Mouse (Mus musculus) frontal cortex, postnatal 14 days (tissue): Measurements from ENCODE around the gene Slc12a5.

Experiments
- DNase-seq, 2 experiments: peaks; one replicate each; pipeline ENCODE4 v3.0.0; 2022; ENCODE audit warnings: low spot score in 2 of 2

Slc12a5 gene

DNA sequence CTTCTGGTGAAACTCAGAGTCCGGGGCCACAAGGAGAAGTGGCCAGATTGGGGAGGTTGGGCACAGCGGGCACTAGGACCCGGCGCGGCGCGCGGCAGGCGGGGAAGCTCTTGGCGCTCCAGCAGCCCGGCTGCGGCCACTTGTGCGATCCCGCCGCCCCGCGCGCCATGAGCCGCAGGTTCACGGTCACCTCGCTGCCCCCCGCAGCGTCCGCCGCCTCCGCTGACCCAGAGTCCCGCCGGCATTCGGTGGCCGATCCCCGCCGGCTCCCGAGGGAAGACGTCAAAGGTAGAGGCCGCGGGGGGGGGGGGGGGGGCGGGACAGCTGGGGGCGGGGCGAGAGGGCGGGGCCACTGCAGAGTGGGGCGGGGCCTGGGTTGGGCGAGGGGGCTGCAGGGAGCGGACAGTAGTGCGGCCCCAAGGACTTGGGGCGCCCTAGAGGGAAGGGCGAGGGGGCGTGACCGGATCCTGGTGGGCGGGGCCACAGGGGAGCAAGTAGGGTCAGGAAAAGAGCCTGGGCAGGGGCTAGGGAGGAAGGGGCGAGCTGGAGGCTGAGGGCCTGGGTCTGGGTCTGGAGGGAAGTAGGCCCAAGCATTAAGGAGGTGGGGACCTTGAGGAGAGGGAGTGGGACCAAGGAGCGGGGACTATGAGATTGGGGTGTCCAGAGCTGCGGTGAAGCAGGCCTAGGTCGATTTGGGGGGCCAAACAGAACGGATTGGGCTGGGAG lies at the start of gene Slc12a5:
TSS of gene Slc12a5 (plus strand) at position 87 of the 726 bp plus-strand sequence.
- DNase-seq = no peak

DNA sequence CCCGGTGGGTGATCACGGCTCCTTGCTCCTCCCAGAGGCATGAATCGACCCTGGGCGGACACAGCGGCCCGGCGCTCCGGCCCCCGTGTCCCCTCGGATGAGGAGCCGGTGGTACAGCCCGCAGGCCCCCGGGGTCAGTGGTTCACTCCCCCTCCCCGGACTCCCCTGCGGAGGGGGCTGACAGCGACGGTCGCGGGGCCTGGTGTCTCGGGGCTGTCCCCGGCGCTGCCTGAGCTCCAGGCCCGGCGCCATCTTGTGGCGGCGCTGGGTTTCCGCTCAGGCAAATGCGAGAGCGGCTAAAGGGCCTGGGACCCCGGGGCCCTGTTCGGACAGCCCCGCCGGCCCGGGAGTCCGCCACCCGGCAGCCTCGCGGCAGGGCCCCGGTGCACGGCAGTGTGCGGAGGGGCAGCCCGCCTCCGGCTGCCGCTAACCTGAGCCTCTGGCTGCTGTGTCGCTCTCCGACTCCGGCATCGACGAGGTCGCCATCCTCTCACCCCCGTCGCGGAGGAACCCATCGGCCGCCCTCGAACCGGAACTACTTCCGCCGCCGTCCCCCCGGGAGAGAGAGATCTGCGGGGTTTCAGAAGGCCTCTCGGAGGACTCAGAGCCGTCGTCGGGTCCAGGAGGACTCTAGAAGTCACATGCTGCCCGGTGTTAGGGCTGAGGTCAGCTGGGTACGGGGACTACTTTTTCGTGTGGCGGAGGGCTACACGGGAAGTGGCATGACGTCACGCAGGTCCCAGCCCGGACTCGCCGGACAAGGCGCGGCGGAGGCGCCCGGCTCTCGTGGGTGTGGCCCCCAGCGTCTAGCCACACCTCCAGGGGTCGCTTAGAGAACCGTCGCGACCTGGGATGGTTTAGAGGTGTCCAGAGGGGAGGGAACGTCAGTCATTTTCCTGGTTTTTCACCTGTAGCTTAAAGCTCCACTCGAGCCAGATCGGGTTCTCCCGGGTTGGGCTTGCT lies 49.2 kb upstream of the Slc12a5 start, which contains the start of gene Zfp335:
TSS of gene Zfp335 (minus strand) at position 672 of the 963 bp plus-strand sequence.
- DNase-seq = peak; percentile 86 to 87

DNA sequence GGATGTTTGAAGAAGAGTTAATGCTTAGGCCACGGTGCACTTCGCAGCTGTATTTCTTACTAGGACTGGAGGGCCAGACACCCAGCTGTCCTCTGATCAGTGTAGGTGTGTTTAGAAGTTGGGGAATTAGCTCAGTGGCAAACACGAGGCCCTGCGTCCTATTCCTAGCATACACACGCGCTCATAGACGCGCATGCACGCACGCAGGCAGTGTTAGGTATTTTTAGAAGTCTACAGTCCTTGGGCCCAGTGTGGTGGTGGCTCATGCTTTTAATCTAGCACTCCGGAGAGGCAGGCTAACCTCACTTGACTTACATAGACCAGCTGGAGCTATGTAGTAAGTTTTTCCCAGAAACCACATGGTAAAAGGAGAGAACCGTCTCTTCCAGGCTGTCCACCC lies 48.5 kb upstream of the Slc12a5 start:
- DNase-seq = peak; percentile 48 to 72

DNA sequence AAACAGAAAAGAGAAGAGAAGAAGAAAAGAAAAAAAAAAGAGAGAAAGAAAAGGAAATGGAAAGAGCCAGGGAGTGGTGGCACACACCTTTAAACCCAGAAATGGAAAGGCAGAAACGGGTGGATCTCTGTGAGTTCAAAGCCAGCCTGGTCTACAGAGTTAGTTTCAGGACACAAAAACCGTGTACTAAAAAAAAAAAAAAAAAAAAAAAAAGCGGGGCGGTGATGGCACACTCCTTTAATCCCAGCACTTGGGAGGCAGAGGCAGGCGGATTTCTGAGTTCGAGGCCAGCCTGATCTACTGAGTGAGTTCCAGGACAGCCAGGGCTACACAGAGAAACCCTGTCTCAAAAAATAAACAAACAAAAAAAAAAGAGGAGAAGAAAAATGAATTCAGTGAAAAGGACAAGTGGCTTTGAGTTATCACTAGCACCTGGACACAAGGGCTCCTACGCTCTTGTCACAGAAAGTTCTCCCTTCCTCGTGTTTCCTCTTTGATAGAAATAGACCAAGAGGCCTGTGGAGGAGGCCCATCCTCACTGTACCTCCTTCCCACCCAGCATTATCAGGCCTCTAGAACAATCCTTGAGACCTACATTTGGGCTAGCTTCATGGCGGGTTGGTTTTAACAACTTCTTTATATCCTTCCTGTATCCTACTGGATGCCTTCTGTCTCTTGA lies 47.7 kb upstream of the Slc12a5 start:
- DNase-seq = no peak

DNA sequence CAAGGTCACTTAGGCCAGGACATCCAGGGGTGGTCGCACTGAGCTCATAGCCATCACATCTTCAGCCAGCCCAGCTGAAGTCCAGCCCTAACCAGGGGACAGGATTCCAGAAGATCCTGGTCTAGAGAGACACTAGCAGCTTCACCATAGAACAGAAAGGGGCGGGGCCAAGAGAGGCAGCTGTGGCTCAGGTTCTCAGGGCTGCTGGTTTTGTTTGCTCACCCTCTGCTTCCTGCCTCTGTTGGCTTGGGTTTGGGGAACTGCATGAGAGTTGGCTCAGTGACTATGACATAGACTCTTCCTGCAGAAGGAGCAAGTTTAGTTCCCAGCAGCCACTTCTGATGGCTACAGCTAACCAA lies 47.2 kb upstream of the Slc12a5 start:
- DNase-seq = no peak

DNA sequence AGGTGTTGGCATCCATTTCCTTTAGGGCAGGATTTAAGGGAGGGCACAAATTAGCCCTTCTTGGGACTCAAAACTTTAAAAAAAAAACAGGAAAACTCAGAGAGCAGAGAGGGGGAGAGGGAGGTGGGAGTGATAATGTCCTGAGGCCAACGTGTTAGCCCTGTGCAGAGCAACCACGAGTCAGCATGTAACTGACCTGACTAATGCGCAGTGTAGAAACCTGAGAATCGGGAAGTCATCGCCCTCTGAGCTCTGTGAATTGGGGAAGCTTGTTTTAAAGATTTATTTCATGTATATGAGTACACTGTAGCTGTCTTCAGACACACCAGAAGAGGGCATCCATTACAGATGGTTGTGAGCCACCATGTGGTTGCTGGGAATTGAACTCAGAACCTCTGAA lies 43.8 kb upstream of the Slc12a5 start:
- DNase-seq = no peak

DNA sequence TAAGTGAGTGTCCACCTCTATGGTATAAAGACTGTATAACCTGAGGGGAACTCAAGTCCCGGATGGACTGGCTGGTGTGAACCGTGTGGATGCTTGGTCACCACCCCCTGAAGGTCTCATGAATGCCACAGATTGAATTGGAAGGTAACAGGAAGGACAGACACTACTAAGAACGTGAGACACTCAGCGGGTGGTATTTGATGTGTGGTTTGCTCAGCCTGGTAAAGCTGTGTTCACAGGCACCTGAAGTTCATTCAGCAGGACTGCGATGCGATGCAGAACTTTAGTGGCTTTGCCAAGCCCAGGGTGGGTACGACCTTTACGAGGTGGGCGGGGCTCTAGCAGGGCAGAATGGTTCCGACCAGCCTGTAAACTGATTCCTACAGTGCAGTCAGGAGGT lies 43.2 kb upstream of the Slc12a5 start:
- no peak for DNase-seq

DNA sequence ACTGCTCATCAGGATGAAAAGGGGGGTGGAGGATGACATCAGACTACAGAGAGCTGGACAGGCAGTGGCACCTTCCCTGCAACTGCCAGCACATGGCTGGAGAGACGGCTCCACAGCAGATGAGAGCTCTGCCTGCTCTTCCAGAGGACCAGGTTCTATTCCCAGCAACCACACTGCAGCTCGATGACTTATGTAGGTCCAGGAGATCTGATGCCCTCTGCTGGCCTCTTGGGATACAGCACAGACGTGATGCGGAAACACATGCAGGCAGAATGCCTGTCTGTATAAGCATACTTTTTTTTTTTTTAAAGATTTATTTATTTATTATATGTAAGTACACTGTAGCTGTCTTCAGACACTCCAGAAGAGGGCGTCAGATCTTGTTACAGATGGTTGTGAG lies 42.3 kb upstream of the Slc12a5 start:
- no peak for DNase-seq

DNA sequence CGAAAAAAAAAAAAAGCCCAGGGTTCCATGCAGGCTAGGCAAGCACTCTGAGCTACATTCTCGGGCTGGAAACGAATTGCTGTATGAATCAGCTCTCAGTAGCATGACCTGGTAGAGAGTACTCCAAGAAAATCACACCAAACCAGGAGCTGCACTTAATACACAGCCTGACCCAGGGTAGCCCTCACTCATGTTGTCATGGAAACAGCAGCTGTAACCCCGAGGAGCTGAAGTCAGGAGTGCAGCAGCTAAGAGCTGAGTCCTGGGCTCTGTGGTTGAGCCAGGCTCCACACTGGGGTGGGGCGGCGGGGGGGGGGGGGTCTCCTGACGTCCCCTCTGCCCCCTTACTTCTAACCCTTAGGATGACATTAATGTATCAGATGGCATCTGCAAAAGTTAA lies 38.6 kb upstream of the Slc12a5 start:
- DNase-seq = no peak

DNA sequence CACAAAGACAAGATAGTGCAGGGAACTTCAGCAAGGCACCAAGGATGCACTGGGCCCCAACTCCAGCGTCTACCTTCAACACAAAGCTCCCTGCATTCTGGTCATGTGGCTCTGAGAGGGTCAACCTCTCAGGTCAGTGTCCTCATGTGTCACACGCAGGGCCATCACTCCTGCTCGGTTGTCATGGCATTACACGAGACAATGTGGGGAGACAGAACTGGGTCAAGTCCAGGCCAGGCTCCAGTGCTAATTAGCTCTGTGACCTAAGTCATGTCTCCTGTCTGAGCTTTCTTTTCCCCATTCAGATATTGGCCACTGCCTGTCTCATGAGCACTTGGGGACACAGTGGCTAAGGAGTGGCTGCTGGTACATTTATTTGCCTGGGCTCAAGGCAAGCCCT lies 37.3 kb upstream of the Slc12a5 start:
- no peak for DNase-seq

DNA sequence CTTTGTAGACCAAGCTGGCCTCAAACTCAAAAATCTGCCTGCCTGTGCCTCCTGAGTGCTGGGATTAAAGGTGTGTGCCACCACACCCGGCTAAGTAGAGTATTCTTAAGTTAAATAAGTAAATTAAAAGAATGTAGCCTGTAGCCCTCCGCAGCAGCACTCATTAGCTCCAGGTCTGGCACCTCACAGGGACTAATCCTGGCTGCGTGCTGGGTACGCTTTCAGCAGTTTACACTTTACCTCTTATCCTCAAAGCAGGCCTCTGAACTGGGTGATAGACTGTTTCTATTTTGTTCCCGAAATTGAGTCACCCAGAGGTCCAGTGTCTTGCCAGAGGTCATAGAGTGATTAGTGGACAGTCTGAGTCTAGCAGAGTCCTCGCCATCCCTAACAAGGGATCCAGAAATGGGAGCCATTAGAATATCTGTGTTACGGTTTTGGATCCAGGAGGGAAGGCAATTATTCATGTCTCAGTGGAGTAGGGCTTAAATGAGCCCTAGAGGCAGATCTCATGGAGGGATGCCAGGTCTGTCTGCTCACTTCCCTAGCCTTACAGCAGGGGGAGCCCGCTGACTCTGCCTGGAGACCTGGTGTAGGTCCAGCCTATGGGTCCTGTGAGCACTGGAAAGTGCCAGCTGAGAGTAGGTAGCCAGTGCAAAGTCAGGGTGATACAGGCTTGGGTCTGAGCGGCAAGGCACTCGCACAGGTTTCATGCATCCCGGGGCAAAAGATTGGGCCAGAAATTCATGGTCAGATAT lies 36.3 kb upstream of the Slc12a5 start:
- DNase-seq = peak; percentile 78 to 85

DNA sequence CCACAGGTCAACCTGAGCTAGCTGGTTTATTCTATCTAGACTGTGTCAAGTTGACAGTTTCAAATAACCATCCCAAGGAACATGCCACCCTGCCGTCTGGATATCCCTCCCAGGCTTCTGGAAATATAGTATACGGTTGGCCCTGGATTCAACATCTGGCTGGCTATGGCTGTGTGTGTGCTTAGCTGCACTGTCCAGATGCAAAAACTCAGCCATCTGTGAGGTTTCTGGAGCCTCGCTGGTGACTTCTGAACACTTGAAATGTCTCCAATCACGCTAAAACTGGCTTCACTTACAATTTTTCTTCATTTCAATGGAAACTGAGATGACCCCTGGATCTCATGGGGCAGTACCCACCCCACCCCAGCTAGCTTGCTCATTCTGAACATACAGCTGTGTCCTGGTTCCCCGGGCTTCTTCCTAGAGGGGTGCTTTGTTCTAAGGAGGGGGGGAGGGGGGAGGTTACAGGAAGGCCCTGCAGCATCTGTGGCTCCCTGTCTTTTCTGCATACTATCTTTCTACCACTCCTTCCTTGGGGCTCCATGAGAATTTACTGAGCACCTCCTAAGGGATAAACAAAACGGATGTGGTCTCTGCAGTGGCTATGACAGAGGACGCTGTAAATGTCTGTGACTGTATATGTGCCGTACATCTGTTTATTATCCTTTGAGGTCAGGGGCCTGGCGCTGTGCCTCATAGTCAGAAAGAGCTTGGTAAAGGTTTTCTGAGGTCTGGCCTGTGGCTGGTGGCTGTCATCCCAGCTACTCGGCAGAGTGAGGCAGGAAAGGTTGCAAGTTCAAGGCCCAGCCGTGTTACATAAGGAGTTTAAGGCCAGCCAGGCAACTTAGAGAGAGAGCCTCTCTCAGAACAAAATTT lies 29.7 kb upstream of the Slc12a5 start:
- no peak for DNase-seq

DNA sequence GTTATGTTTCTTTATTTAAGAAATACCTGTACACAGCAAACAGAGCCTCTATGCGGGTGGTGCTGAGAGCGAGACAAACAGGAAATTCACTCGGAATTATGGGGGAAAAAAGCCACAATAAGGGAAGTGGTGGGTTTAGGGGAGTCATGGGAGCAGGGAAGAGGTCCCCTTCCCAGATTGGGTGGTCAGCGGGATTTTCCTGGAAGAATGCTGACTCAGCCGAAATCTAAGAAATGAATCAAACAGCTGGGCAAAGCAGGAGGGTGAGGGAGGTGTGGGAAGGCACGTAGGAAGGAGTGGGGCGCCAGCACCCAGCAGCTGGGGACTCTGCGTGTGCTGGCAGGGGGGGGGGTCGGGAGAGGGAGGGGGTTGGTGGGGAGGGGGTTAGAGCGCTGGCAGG lies 27.1 kb upstream of the Slc12a5 start:
- DNase-seq = no peak

DNA sequence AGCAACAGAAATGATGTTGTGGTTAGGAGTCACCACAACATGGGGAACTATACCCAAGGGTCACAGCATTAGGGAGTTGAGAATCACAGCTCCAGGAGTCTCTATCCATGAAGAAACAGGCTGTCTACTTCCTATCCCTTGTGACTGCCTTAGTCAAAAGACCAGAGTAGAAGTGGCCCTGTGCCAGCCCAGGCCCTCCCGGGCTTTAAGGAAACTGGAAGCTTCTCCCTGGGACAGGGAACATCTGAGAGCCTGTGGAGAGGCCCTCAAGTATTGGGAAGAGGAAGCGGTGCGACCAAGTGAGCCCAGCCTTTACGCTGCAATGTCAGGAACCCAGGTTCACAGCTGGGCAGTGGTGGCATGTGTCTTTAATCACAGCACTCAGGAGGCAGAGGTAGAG lies 24.6 kb upstream of the Slc12a5 start:
- DNase-seq = no peak

DNA sequence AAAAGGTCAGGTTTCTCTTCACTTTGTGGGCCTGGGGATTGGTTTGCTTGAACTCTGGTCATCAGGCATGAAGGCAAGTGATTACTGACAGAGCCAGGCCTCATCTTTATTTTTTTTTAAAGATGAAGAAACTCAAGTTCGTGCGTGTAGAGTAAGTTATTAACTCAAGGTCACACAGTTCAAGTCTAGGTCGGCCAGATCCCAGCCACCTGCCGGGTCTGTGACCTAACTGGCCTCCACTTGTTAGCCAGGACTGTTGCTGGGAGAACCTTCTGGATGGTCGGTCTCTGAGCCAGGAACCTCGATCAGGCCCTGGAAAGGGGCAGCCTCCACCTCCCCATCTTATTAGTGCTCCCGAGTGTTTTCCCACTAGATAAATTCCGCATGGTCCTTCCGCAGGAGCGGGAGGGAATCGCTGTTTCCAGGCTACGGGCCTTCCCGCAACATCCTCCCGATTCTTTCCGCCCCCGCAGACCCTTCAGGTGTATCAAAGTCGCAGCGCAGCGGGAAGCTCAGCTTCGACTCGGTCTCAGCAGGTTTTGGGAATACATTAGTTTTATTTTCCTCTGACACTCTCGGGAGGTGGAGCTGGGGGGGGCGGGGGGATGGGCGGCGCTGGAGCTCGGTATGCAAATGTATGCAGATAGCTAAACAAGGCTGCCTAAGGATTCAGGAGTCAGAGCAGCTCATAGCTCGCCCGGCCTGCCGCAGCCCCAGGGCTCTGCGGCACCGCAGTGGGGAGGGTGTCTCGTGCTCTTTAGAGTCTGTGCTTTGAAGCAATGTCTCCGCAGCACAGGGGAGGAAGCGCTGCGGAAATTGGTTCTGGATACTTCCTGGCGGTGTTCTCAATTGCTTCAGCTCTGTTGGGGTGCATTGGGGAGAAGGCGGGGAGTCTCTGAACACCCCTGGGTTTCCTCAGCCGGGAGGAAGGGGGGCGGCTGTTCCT lies 22.2 kb upstream of the Slc12a5 start:
- DNase-seq = peak; percentile 38 to 59

DNA sequence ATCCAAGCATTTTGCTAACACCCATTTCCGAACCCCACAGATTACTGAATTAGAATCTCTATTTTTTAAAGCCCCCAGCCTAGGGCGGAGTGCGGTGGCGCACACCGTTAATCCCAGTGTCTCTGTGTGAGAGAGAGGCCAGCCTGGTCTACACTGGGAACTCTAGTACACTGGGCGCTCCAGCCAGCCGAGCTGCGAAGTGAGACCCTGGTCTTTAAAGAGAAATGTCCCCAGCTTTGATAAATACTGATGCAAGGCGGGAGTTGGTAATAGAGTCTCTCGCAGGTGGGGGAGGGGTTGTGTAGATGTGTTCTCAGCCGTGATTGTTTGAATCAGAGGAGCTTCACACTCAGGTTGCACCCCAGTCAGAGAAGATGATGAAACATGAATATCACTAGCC lies 21.5 kb upstream of the Slc12a5 start:
- no peak for DNase-seq

DNA sequence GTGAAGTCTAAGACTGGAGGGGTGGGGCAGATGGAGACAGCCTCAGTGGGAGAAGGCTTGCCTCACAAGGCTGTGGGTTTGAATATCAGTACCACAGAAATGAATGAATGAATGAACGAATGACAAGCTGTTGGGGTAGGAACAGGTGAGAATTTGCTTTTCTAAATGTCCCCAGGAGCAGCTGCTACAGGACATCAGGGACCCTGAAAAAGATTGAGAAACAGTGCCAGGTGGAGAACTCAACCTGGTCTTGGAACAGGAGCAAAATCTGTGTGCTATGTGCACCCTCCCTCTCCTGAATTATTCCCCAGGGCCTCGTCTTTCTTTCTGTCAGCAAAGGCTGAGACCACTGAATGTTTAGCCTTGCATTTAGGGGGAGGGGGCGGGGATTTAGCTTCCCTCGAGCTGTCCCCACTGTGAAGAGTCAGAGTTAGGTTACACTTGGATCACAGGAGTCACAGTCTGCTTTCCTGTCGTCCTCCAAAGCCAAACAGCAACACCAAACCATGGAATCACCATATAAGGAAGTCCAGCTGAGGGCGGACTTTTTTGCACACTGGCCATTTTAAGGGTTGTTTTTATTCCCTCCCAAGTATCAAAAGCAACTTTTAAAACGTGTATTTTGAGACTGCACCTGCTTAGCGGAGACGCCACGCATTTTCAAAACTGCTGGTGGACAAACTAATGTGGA lies 20.3 kb upstream of the Slc12a5 start, which contains the start of gene Mmp9:
TSS of gene Mmp9 (plus strand) at position 641 of the 691 bp plus-strand sequence.
- no peak for DNase-seq

DNA sequence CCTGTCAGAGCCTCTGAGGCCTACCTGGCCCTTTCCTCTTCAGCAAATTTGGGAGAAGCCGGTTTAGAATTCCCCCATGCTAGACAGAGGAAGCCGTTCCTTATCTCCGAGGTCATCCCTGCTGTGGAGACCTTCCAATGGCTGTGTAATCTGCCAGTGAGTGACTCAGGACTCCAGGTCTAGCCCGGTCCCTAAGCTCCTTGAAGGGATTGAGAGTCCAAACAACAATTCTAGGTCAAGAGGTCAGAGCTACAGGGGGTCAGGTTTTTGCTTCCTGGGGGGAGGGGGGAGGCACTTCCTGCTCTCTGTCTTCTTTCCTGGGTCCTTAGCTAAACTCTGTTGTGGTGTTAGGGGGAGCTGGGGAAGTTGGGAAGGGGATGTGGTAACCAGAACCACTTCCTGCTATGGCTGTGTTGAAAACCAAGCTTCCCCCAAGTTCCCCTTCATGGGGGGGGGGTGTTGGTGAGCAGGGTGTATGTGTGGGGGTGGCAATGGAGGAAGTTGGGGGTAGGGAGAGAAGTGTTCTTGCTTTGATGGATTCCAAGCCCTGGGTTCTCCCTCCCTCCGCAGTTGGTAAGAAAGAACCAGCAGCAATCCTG lies 17.8 kb upstream of the Slc12a5 start:
- DNase-seq = no peak
